Mouse (Mus musculus) liver, postnatal 0 days (tissue): Measurements from ENCODE around the gene Atp6v1g2.

Experiments
- CTCF ChIP-seq: sonication (generic); IDR thresholded peaks from 2 replicates; pipeline ENCODE4 v1.5.1; 2016; ENCODE audit warnings: antibody characterized with exemption, low read depth
- EP300 ChIP-seq: IDR thresholded peaks from 2 replicates; pipeline ENCODE4 v1.6.1; 2016; ENCODE audit warnings: antibody characterized with exemption, low read depth, mild to moderate bottlenecking

DNA sequence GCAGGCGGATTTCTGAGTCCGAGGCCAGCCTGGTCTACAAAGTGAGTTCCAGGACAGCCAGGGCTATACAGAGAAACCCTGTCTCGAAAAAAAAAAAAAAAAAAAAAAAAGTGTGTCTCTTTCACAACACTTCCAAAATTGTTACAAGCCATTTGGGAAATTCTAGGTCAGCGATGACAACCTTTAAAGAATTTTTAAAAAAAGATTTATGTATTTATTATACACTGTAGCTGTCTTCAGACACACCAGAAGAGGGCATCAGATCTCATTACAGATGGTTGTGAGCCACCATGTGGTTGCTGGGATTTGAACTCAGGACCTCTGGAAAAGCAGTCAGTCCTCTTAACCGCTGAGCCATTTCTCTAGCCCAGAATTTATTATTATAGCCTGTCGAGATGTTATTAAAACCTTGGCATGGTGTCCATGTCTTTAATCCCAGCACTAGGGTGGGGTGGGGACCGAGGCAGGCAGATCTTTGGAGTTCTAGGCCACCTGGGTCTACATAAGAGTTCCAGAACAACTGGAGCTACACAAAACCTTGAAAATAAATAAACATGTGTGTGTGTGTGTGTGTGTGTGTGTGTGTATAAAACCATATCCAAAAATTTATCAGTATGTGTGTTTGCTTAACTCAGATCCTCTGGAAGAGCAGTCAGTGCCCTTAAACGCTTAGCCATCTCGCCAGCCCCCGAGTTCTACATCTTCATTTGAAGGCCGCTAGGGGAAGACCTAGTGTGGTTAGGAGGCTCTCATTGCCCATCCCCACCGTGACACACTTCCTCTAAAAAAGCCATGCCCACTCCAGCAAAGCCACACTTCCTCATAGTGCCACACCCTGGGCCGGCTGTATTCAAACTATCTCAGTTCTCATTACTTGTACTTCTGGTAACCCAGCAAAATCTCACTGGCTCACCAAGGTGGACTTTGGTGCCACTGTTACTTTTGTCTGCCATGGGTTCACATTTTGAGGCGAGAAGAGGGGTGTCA is 25.3 kb downstream of the Atp6v1g2 start:
- peak; percentile 53 for TF ChIP-seq CTCF
- no peak for TF ChIP-seq EP300
